Mouse (Mus musculus): ENCODE measurements around the gene Ubxn6.
A peak's percentile ranks its signal among the peaks of the same experiment; 100 is the strongest.

Gene Ubxn6

GRCm38 (mm10) chr17:56024931-56025330 lies 49.9 kb downstream of the Ubxn6 start:
- DNase-seq (ENCODE audit: low spot score in 2 of 2): no peak

- DNase-seq (ENCODE audit: low spot score in 2 of 2): no peak
Measured at GRCm38 (mm10) chr17:56024476-56024875, 50.4 kb downstream of the Ubxn6 start.

DNA sequence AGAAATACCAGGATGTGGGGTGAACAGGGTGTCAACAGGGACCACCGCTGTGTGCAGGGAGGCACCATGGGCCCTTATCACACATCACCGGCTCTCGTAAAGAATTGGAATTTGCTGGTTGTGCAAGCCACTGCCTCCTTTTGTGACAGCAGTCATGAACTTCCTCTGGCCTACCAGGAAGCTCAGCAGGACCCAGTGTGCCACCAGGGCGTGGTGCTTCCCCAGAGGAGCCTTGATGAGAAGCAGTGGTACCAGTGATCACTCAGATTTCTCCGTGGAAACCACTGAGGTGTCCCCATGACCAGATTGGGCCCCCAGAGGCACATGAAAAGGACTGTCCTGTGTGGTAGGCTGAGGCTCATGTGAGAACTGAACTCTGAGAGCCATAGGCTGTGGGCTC lies 51.4 kb downstream of the Ubxn6 start:
- no peak for DNase-seq (ENCODE audit: low spot score in 2 of 2)

GRCm38 (mm10) chr17:56022989-56023290 lies 51.9 kb downstream of the Ubxn6 start:
- DNase-seq (ENCODE audit: low spot score in 2 of 2): no peak

- DNase-seq (ENCODE audit: low spot score in 2 of 2): no peak
Measured at GRCm38 (mm10) chr17:56022131-56022988, 52.5 kb downstream of the Ubxn6 start.

GRCm38 (mm10) chr17:56021161-56021910 lies 53.5 kb downstream of the Ubxn6 start:
- peak; percentile 76 for DNase-seq (ENCODE audit: low spot score in 2 of 2)

DNA sequence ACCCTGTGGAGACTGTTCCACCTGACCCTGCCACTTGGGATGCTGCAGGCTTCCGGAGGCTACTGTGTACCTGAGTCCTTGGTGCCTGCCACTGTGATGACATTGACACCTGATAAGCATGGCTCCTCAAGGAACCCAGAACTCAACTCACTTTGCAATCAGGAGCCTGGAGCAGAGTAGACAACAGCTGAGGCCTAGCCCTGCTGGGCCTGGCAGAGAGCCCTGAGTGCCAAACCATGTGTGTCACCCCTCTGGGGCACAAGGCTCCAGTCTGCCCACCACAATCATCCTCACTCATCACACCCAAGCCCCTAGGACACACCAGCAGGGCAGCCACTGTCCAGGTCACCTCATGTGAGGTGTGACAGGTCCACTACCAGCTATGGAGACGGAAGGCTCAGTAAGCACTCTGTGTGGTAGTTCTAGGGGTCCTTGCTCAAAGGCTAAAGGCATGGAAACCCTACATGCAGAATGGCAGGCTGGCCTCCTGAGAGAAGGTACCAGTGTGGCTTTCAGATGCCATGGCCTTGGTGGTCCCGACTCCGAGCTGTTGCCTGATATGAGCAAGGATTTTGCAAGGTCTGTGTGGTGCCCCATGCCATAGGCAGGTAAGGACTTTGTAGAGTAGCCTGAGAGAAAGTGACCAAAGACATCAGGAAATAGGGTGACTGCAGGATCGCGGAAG lies 54.3 kb downstream of the Ubxn6 start:
- no peak for DNase-seq (ENCODE audit: low spot score in 2 of 2)

- DNase-seq (ENCODE audit: low spot score in 2 of 2): peak; percentile 66 to 71
Measured at GRCm38 (mm10) chr17:56018347-56019131, 56.3 kb downstream of the Ubxn6 start.

DNA sequence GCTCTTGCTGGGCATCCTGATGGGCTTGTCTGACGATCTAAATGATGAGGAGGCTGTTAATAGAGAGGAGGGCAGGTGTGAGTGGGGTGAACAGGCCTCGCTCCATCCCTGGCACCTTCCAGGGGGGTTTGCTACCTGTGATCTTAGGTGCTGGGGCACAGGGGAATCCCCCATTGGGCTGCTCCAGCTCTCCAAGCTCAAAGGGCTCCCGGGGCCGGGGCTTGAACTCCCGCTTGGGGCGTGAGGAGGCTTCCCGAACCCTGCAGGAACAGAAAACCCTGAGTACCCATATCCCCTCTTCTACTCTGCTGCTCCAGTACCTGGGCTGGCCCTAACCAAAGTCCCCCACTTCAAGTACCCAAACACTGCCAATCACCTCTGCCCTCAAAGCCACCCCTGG lies 57.0 kb downstream of the Ubxn6 start:
- DNase-seq (ENCODE audit: low spot score in 2 of 2): no peak

All from frontal cortex, postnatal 36 days (tissue).